9 mouse cellular contexts compared by ENCODE assay signal in genomic region chr2:28037505-28038390, GRCm38 (mm10). TPM values are rescaled to one million over a fixed set of nuclear protein-coding genes. Genes with fewer than 3 reads are reported as not detected.
A peak's percentile ranks its signal among the peaks of the same experiment; 100 is the strongest.
DNase-seq lines count a peak whose midpoint lies in the region; ATAC-seq lines count a peak whose summit lies in the region.
"Had no signal": no experiment of that assay in that cellular context is flagged by ENCODE, and none has a peak within 500 bp of the region (broad histone marks: within the 10 kb centered on the region; RNA-seq: fewer than 3 reads in every experiment).

No protein-coding gene starts in this region.

- no peak overlapping the region for H3K4me3 ChIP-seq in hindbrain, embryonic 15.5 days
- no peak overlapping the region for H3K4me3 ChIP-seq in hindbrain, embryonic 11.5 days (ENCODE audit: low read depth, low read length)
- no peak overlapping the region for H3K4me3 ChIP-seq in forebrain, embryonic 15.5 days
- no peak overlapping the region for H3K4me3 ChIP-seq in lung, embryonic 15.5 days
- no peak overlapping the region for H3K4me3 ChIP-seq in liver, embryonic 11.5 days (ENCODE audit: low read depth, low read length)
- H3K4me3 ChIP-seq: neural tube, embryonic 12.5 days had no signal

- no peaks in the 10 kb centered on the region for H3K9me3 ChIP-seq in hindbrain, embryonic 15.5 days
- no peaks in the 10 kb centered on the region for H3K9me3 ChIP-seq in hindbrain, embryonic 11.5 days (ENCODE audit: control insufficient read depth, low read length)
- H3K9me3 ChIP-seq in forebrain, embryonic 15.5 days: no peaks in the 10 kb centered on the region
- H3K9me3 ChIP-seq in lung, embryonic 15.5 days: no peaks in the 10 kb centered on the region
- H3K9me3 ChIP-seq in liver, embryonic 11.5 days (ENCODE audit: control insufficient read depth, low read length): no peaks in the 10 kb centered on the region
- H3K9me3 ChIP-seq: neural tube, embryonic 12.5 days had no signal

- no peaks in the 10 kb centered on the region for H3K36me3 ChIP-seq in hindbrain, embryonic 15.5 days
- no peaks in the 10 kb centered on the region for H3K36me3 ChIP-seq in hindbrain, embryonic 11.5 days (ENCODE audit: control insufficient read depth, insufficient read depth, low read length)
- no peaks in the 10 kb centered on the region for H3K36me3 ChIP-seq in forebrain, embryonic 15.5 days
- peaks cover 19% of the 10 kb centered on the region; the same call in 1 of the 2 replicates for H3K36me3 ChIP-seq in lung, embryonic 15.5 days
- H3K36me3 ChIP-seq in liver, embryonic 11.5 days (ENCODE audit: control insufficient read depth, insufficient read depth, low read length): no peaks in the 10 kb centered on the region

- ATAC-seq in hindbrain, embryonic 15.5 days (ENCODE audit: low FRiP score, low read depth): peak; percentile 28; the same call in 1 of the 2 replicates
- no peak for ATAC-seq in hindbrain, embryonic 11.5 days (ENCODE audit: low FRiP score)
- ATAC-seq in forebrain, embryonic 15.5 days (replicated peaks): peak; percentile 62
- peak; percentile 43; the same call in 1 of the 2 replicates for ATAC-seq in lung, embryonic 15.5 days (ENCODE audit: borderline replicate concordance, extremely low read depth, low FRiP score, low TSS enrichment)
- no peak for ATAC-seq in activated CD4-positive, CD25-positive, alpha-beta regulatory T cell, adult 4 months
- ATAC-seq in liver, embryonic 11.5 days (replicated peaks; ENCODE audit: low FRiP score): no peak

- H3K27ac ChIP-seq in hindbrain, embryonic 15.5 days (replicated peaks): peak overlapping the region; percentile 50
- no peak overlapping the region for H3K27ac ChIP-seq in hindbrain, embryonic 11.5 days (ENCODE audit: low read depth, low read length)
- H3K27ac ChIP-seq in forebrain, embryonic 15.5 days (replicated peaks): peak overlapping the region; percentile 72
- H3K27ac ChIP-seq in lung, embryonic 15.5 days: 0 out of 2 replicates have a peak overlapping the region, but pooled peaks have one; percentile 28
- H3K27ac ChIP-seq in liver, embryonic 11.5 days (ENCODE audit: low read depth, low read length): no peak overlapping the region
- H3K27ac ChIP-seq: neural tube, embryonic 12.5 days had no signal

- no peak overlapping the region for H3K9ac ChIP-seq in hindbrain, embryonic 15.5 days
- no peak overlapping the region for H3K9ac ChIP-seq in hindbrain, embryonic 11.5 days (ENCODE audit: low read depth, low read length)
- no peak overlapping the region for H3K9ac ChIP-seq in forebrain, embryonic 15.5 days (replicated peaks)
- no peak overlapping the region for H3K9ac ChIP-seq in lung, embryonic 15.5 days
- H3K9ac ChIP-seq in liver, embryonic 11.5 days (ENCODE audit: low read depth, low read length): no peak overlapping the region
- H3K9ac ChIP-seq: neural tube, embryonic 12.5 days had no signal

- 52% methylated on average over 12 of the region's 12 CpGs for WGBS in hindbrain, embryonic 15.5 days
- WGBS in hindbrain, embryonic 11.5 days: 93% methylated on average over 12 of the region's 12 CpGs
- WGBS in forebrain, embryonic 15.5 days: 41% methylated on average over 12 of the region's 12 CpGs
- 45% methylated on average over 12 of the region's 12 CpGs for WGBS in lung, embryonic 15.5 days
- 87% methylated on average over 12 of the region's 12 CpGs for WGBS in liver, embryonic 11.5 days

- no peak overlapping the region for H3K4me2 ChIP-seq in hindbrain, embryonic 15.5 days
- H3K4me2 ChIP-seq in hindbrain, embryonic 11.5 days (replicated peaks; ENCODE audit: low read depth, low read length): no peak overlapping the region
- H3K4me2 ChIP-seq in forebrain, embryonic 15.5 days (replicated peaks): no peak overlapping the region
- H3K4me2 ChIP-seq in lung, embryonic 15.5 days: no peak overlapping the region
- no peak overlapping the region for H3K4me2 ChIP-seq in liver, embryonic 11.5 days
- H3K4me2 ChIP-seq: neural tube, embryonic 12.5 days had no signal

- no peak for DNase-seq in hindbrain, embryonic 11.5 days (ENCODE audit: low spot score)
- peak; percentile 42 for DNase-seq in cerebellum, adult 11-12 months
- no peak for DNase-seq in liver, embryonic 11.5 days (ENCODE audit: low spot score)
- no peak for DNase-seq in spleen, postnatal 36 days (ENCODE audit: low spot score in 2 of 2)

- H3K4me1 ChIP-seq in hindbrain, embryonic 15.5 days (replicated peaks): peaks cover 33% of the 10 kb centered on the region
- no peaks in the 10 kb centered on the region for H3K4me1 ChIP-seq in hindbrain, embryonic 11.5 days (replicated peaks; ENCODE audit: control insufficient read depth, insufficient read depth, low read length)
- H3K4me1 ChIP-seq in forebrain, embryonic 15.5 days: peaks cover 25% of the 10 kb centered on the region
- H3K4me1 ChIP-seq in lung, embryonic 15.5 days: peaks cover 23% of the 10 kb centered on the region
- H3K4me1 ChIP-seq in liver, embryonic 11.5 days (replicated peaks; ENCODE audit: control insufficient read depth, insufficient read depth, low read length): no peaks in the 10 kb centered on the region

- no peaks in the 10 kb centered on the region for H3K27me3 ChIP-seq in hindbrain, embryonic 15.5 days
- no peaks in the 10 kb centered on the region for H3K27me3 ChIP-seq in hindbrain, embryonic 11.5 days (ENCODE audit: control insufficient read depth, insufficient read depth, low read length)
- H3K27me3 ChIP-seq in forebrain, embryonic 15.5 days: no peaks in the 10 kb centered on the region
- H3K27me3 ChIP-seq in lung, embryonic 15.5 days: no peaks in the 10 kb centered on the region
- no peaks in the 10 kb centered on the region for H3K27me3 ChIP-seq in liver, embryonic 11.5 days (replicated peaks; ENCODE audit: control insufficient read depth, insufficient read depth, low read length)
- H3K27me3 ChIP-seq: neural tube, embryonic 12.5 days had no signal

RNA-seq across cellular contexts. Expression of gene Fcnb, which starts 46.9 kb away (rescaled TPM):
- not detected in 2 replicates for polyA plus RNA-seq in hindbrain, embryonic 15.5 days (2015; fragmentation: Nextera tagmentation; extraction: Ambion mirVana)
- polyA plus RNA-seq in hindbrain, embryonic 11.5 days (2014; fragmentation: Nextera tagmentation; extraction: Ambion mirVana): not detected in 2 replicates
- polyA plus RNA-seq in forebrain, embryonic 15.5 days (2015; fragmentation: Nextera tagmentation; extraction: Ambion mirVana): 0.20 TPM in 1 of 2 replicates, not detected in the other
- 0.29 and 0.68 TPM in 2 replicates for polyA plus RNA-seq in lung, embryonic 15.5 days (2015; fragmentation: Nextera tagmentation; extraction: Ambion mirVana)
- not detected for polyA plus RNA-seq in activated CD4-positive, CD25-positive, alpha-beta regulatory T cell, adult 4 months (2017; shearing (Covaris generic))
- 4.1 and 5.6 TPM in 2 replicates for polyA plus RNA-seq in liver, embryonic 11.5 days (2014; fragmentation: Nextera tagmentation; extraction: Ambion mirVana)

Comparison
In these comparisons a context has a peak if more than half of its experiments do, and no peak if none do; other contexts are left out.
1. ATAC-seq: peak in hindbrain, embryonic 15.5 days (single experiment), forebrain, embryonic 15.5 days (single experiment) and lung, embryonic 15.5 days (single experiment); none in hindbrain, embryonic 11.5 days (single experiment), activated CD4-positive, CD25-positive, alpha-beta regulatory T cell, adult 4 months (single experiment) and liver, embryonic 11.5 days (single experiment).
2. H3K27ac ChIP-seq: peak in hindbrain, embryonic 15.5 days (single experiment), forebrain, embryonic 15.5 days (single experiment) and lung, embryonic 15.5 days (single experiment); none in hindbrain, embryonic 11.5 days (single experiment) and liver, embryonic 11.5 days (single experiment).